Mouse (Mus musculus) thymus, adult 2 months (tissue): ENCODE measurements around the gene Olfr303. TPM values are rescaled to one million over a fixed set of nuclear protein-coding genes. Genes with fewer than 3 reads are reported as not detected.

ENCODE experiments used
- DNase-seq: peaks from one replicate; pipeline ENCODE4 v3.0.0; 2021
- H3K27ac ChIP-seq: fragments of 200-500 bp; 2 replicates; pipeline ENCODE4 v1.5.1; 2012; ENCODE audit warnings: low read length, control low read depth; ENCODE audit not compliant: control insufficient read depth, insufficient read depth
- H3K27me3 ChIP-seq: fragments of 200-500 bp; 2 replicates; pipeline ENCODE4 v1.6.1; 2012; ENCODE audit warnings: mild to moderate bottlenecking, low read length, moderate library complexity, mixed read lengths; ENCODE audit not compliant: control insufficient read depth, insufficient read depth
- H3K36me3 ChIP-seq: fragments of 200-500 bp; 2 replicates; pipeline ENCODE4 v1.6.1; 2012; ENCODE audit warnings: mild to moderate bottlenecking, low read length, moderate library complexity; ENCODE audit not compliant: control insufficient read depth, insufficient read depth
- H3K4me1 ChIP-seq: fragments of 200-500 bp; replicated peaks from 2 replicates; pipeline ENCODE4 v1.6.1; 2012; ENCODE audit warnings: low read length; ENCODE audit not compliant: control insufficient read depth, insufficient read depth
- H3K4me3 ChIP-seq: fragments of 200-500 bp; 2 replicates; pipeline ENCODE4 v1.5.1; 2012; ENCODE audit warnings: mild to moderate bottlenecking, low read length, control low read depth, moderate library complexity; ENCODE audit not compliant: control insufficient read depth, insufficient read depth
- CTCF ChIP-seq: fragments of 200-500 bp; IDR thresholded peaks from 2 replicates; pipeline ENCODE4 v1.5.1; 2012; ENCODE audit warnings: mild to moderate bottlenecking, control low read depth, low read length, moderate library complexity, borderline replicate concordance; ENCODE audit not compliant: control insufficient read depth, poor library complexity, insufficient read depth; ENCODE audit errors: extremely low read depth
- POLR2A ChIP-seq: fragments of 200-500 bp; IDR thresholded peaks from 2 replicates; pipeline ENCODE4 v1.6.1; 2012; ENCODE audit warnings: mild to moderate bottlenecking, low read length, control low read depth, moderate library complexity; ENCODE audit not compliant: control insufficient read depth, poor library complexity, insufficient read depth; ENCODE audit errors: extremely low read depth
- WGBS: fragments of 180-500 bp; shearing (Covaris S2); methylation state at CpG from one replicate; pipeline ENCODE4 v1.1.7; 2018; 5-methylcytosine and 5-hydroxymethylcytosine counted together
- polyA plus RNA-seq: library from polyadenylated mRNA; depleted of rRNA; stranded (reverse); fragments of >200 nt; gene quantifications from 2 replicates; pipeline ENCODE4 v1.2.3, GENCODE M21; 2012; rRNA removed

The Olfr303 gene
- polyA plus RNA-seq, 1 experiment = not detected

- no peaks in the 10 kb centered on the region for H3K4me1 ChIP-seq
- no peak overlapping the region for H3K27ac ChIP-seq
- WGBS = 84% methylated on average over 14 of the region's 14 CpGs
- no peak overlapping the region for H3K4me3 ChIP-seq
- TF ChIP-seq POLR2A = no peak
- TF ChIP-seq CTCF = no peak
- DNase-seq = no peak
- no peaks in the 10 kb centered on the region for H3K36me3 ChIP-seq
- no peaks in the 10 kb centered on the region for H3K27me3 ChIP-seq
These were observed 54.6 kb downstream of the Olfr303 start for GRCm38 (mm10) chr7:86342881-86343565.

Other genes starting within 250 kb of the Olfr303 start
- not detected in 2 replicates for gene Vmn2r75, start 226.0 kb downstream of the Olfr303 start, polyA plus RNA-seq
- not detected in 2 replicates for gene Vmn2r76, start 151.5 kb downstream of the Olfr303 start, polyA plus RNA-seq
- gene Olfr310, start 120.6 kb downstream of the Olfr303 start, polyA plus RNA-seq = not detected in 2 replicates
- gene Olfr309, start 84.1 kb downstream of the Olfr303 start, polyA plus RNA-seq = not detected in 2 replicates
- not detected in 2 replicates for gene Olfr308, start 72.2 kb downstream of the Olfr303 start, polyA plus RNA-seq
- not detected in 2 replicates for gene Olfr307, start 60.2 kb downstream of the Olfr303 start, polyA plus RNA-seq
- not detected in 2 replicates for gene Olfr305, start 30.9 kb downstream of the Olfr303 start, polyA plus RNA-seq
- not detected in 2 replicates for gene Olfr304, start 11.1 kb downstream of the Olfr303 start, polyA plus RNA-seq
- not detected in 2 replicates for gene Olfr301, start 6.1 kb upstream of the Olfr303 start, polyA plus RNA-seq
- not detected in 2 replicates for gene Olfr299, start 62.1 kb upstream of the Olfr303 start, polyA plus RNA-seq
- gene Olfr298, start 94.7 kb upstream of the Olfr303 start, polyA plus RNA-seq = not detected in 2 replicates
- gene Olfr297, start 122.2 kb upstream of the Olfr303 start, polyA plus RNA-seq = not detected in 2 replicates
- not detected in 2 replicates for gene Olfr295, start 186.1 kb upstream of the Olfr303 start, polyA plus RNA-seq
- gene Olfr294, start 218.9 kb upstream of the Olfr303 start, polyA plus RNA-seq = not detected in 2 replicates